Mouse (Mus musculus): ENCODE data around the gene Chst8.

Gene Chst8

GRCm38 (mm10) chr7:34799950-34800511 lies 12.5 kb downstream of the Chst8 start:
- no peak for DNase-seq (ENCODE audit: low read depth, low spot score)

- DNase-seq (ENCODE audit: low read depth, low spot score): no peak
Observed at GRCm38 (mm10) chr7:34799404-34799771, 13.1 kb downstream of the Chst8 start.

- no peak for DNase-seq (ENCODE audit: low read depth, low spot score)
Observed at GRCm38 (mm10) chr7:34798441-34799403, 13.8 kb downstream of the Chst8 start.

- DNase-seq (ENCODE audit: low read depth, low spot score): no peak
Observed at GRCm38 (mm10) chr7:34798039-34798438, 14.5 kb downstream of the Chst8 start.

GRCm38 (mm10) chr7:34790459-34790858 lies 22.1 kb downstream of the Chst8 start:
- DNase-seq (ENCODE audit: low read depth, low spot score): no peak

DNA sequence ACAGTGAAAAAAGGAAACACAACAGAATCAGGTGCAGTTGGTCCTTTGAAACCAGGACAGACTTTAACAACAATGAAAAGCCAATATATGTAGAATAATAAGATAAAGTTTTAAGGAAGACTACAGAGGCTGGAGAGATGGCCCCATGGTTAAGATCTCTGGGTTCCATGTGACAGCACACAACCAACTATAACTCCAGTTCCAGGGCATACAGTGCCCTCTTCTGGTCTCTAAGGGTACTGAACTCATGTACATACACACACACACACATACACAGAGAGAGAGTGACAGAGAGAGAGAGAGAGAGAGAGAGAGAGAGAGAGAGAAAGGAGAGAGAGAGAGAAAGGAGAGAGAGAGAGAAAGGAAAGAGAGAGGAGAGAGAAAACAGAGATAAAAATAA lies 25.3 kb downstream of the Chst8 start:
- no peak for DNase-seq (ENCODE audit: low read depth, low spot score)

DNA sequence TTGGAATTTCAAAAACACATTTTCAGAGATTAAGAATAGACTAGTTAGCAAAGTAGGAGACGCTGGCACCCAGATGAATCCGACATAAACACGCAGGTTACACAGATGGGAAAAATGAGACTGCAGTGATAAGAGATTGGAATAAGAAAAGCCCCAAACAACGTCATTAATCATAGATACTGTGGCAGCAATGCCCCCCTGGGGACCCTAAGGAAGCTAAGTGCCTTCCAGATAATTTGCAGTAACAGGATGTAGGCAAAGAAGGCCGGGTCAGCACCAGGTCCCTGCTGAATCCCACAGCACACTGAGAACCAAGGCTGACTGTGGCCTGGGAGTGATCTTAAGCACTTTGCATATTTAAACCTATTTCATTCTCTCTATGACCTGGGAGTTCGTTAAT lies 27.5 kb downstream of the Chst8 start:
- DNase-seq (ENCODE audit: low read depth, low spot score): no peak

- DNase-seq (ENCODE audit: low read depth, low spot score): no peak
Observed at GRCm38 (mm10) chr7:34784469-34784868, 28.0 kb downstream of the Chst8 start.

DNA sequence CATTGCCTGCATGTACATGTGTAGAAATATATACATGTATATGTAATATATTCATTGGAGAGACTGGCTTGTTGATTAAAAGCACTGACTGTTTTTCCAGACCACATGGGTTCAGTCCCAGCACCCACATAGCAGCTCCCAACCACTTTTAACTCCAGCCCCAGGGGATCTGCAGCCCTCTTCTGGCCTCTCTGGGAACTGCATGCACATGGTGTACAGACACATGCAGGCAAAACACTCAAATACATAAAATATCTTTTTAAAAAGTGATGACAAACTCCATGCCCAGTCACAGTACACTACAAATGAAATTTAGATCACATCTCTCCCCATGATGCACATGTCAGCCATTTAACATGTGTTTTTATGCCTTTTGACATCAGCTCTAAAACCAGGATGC lies 30.5 kb downstream of the Chst8 start:
- DNase-seq (ENCODE audit: low read depth, low spot score): no peak

- DNase-seq (ENCODE audit: low read depth, low spot score): no peak
Observed at GRCm38 (mm10) chr7:34781217-34781616, 31.3 kb downstream of the Chst8 start.

- DNase-seq (ENCODE audit: low read depth, low spot score): no peak
Observed at GRCm38 (mm10) chr7:34778426-34778825, 34.1 kb downstream of the Chst8 start.

- no peak for DNase-seq (ENCODE audit: low read depth, low spot score)
Observed at GRCm38 (mm10) chr7:34775659-34776058, 36.9 kb downstream of the Chst8 start.

GRCm38 (mm10) chr7:34774947-34775346 lies 37.6 kb downstream of the Chst8 start:
- DNase-seq (ENCODE audit: low read depth, low spot score): no peak

DNA sequence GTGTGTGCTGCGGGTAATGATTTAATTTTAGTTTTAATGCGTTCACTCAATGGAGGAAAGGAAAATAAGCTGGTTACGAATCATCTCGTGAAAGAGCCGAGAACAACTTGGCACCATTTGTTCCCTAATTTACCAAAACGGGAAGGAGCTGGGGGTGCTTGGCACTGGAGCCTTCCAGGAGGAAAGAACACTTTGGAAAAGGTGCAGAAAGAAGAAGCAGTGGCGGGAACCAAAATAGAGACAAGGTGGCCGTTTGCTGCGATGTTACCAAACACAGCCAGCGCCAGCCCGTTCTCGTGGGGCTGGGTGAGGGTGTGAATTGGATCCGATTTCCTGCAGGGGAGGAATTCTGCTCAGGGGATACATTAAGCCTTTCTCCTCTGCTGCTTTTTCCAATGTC lies 38.5 kb downstream of the Chst8 start:
- no peak for DNase-seq (ENCODE audit: low read depth, low spot score)

- DNase-seq (ENCODE audit: low read depth, low spot score): no peak
Observed at GRCm38 (mm10) chr7:34773309-34773708, 39.2 kb downstream of the Chst8 start.

- no peak for DNase-seq (ENCODE audit: low read depth, low spot score)
Observed at GRCm38 (mm10) chr7:34769531-34769930, 43.0 kb downstream of the Chst8 start.

DNA sequence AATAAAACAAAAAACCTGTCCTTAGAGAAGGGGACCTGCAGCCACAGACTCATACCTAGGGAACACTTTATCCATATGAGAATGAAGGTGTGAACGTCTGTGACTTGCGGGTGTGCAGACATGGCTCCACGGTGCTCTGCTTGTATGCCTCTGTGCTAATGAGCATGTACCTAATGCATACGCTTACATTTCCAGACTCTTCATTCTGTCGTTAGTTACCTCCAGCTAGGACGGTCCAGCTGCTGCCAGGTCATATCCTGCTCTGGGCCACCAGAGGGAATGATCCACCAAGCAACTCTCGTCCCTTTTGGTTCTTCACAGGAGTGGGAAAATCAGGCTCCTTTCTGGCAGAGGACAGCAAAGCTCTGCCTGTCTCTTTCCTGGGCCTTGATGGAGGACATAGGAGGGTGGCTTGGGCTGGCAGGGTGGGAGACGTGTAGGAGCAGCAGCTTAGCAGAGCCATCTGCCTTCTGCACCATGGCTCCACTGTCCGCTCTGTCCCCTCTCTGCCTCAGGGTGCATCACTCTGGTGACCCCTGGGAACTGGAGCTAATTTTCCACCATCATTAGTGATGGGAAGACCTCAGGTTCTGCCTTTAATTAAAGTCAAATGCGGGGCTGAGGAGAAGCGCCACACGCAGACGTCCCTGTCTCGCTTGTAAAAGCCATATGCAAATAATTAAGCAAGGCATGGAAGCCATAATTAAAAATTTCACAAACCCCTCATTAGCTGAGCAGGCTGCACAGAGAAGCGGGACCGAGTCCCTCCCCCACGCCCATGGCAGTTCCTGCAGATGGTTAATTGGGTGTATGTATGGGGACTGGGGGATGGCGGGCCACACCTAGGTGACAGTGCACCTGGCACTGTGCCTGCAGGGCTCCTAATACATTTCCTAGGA lies 48.0 kb downstream of the Chst8 start:
- no peak for DNase-seq (ENCODE audit: low read depth, low spot score)

GRCm38 (mm10) chr7:34759378-34759822 lies 53.1 kb downstream of the Chst8 start:
- DNase-seq (ENCODE audit: low read depth, low spot score): no peak

GRCm38 (mm10) chr7:34758721-34759120 lies 53.8 kb downstream of the Chst8 start:
- DNase-seq (ENCODE audit: low read depth, low spot score): no peak

DNA sequence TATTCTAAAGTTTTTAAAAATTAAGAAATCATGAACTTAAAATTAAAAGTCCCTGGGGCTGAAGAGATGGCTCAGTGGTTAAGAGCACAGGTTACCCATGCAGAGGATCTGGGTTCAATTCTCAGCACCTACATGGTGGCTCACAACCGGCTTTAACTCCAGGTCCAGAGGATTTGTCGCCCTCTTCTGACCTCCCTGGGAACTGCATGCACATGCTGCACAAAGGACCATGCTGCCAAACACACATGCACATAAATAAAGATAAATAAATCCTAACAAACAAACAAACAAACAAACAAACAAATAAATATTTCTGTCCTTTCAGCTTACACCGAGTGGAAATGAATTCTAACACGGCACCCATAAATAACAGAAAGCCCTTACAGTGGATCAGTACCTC lies 55.0 kb downstream of the Chst8 start:
- DNase-seq (ENCODE audit: low read depth, low spot score): no peak

DNA sequence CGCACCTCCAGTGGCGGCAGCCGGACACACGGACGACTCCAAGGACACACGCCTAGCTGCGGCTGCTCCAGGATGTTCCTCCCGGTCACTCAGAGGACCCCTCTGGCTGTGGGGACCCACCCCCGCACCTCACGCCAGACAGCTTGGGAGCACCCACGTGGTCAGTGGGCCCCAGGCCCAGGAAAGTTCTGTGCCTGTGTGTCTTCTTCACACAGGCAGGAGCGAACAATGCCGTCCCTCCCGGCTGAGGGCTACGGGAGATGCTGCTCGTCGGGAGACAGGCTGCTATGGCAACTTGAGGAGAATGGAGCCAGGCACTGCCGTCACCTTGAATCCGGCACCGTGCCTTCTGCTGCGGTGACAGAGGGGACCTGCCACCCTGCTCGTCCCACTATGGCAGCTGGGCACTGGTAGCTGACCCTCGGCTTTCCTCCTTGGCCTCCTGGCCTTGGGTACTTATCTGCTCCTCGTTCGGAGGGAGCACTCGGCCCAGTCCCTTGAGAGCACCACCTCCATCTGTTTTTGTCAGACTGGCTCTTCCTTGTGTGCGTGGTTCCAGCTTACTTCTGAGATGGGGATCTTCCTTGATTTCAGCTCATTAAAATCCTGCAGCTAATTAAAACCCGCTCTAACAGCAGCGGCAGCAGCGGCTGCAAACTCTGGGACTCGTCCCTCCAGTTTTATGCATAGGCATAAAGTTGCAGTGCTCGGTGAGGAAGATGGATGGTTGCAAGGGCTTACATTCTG lies 59.2 kb downstream of the Chst8 start:
- no peak for DNase-seq (ENCODE audit: low read depth, low spot score)

All from WW6 (cell line).